Mouse (Mus musculus) brain, embryonic 14.5 days (tissue): ENCODE results near the gene A330070K13Rik.

ENCODE experiments used
- CTCF ChIP-seq: fragments of 200-500 bp; IDR thresholded peaks from 2 replicates; pipeline ENCODE4 v1.5.1; 2012; ENCODE audit warnings: inconsistent platforms, mild to moderate bottlenecking, moderate library complexity, borderline replicate concordance; ENCODE audit not compliant: insufficient read depth, insufficient read length; ENCODE audit errors: extremely low read depth
- POLR2A ChIP-seq: fragments of 200-500 bp; IDR thresholded peaks from 2 replicates; pipeline ENCODE4 v1.6.1; 2012; ENCODE audit warnings: mild to moderate bottlenecking, inconsistent platforms, borderline replicate concordance; ENCODE audit not compliant: poor library complexity, insufficient read depth, insufficient read length, severe bottlenecking; ENCODE audit errors: extremely low read depth

- TF ChIP-seq CTCF (no peak), POLR2A (no peak)
Measured at GRCm38 (mm10) chr5:130331206-130331605, 53.2 kb downstream of the A330070K13Rik start.
